Mouse (Mus musculus) c-Kit-positive CD71-negative TER-119-negative erythroid progenitor cells, embryonic 14.5 days (primary cell): ENCODE measurements around the gene Wdr82.

Source experiments
- DNase-seq: peaks from one replicate; pipeline ENCODE4 v3.0.0-alpha.2; 2013; ENCODE audit warnings: low read depth

Gene Wdr82

GRCm38 (mm10) chr9:106198962-106199458 lies 28.3 kb downstream of the Wdr82 start:
- DNase-seq, result no peak

- DNase-seq, result no peak
Measured at GRCm38 (mm10) chr9:106199535-106200272, 29.0 kb downstream of the Wdr82 start, which contains the start of gene Ppm1m. Ppm1m (minus strand) TSS chr9:106199746.

- DNase-seq, result no peak
Measured at GRCm38 (mm10) chr9:106201895-106202294, 31.2 kb downstream of the Wdr82 start.

GRCm38 (mm10) chr9:106202819-106203636 lies 32.3 kb downstream of the Wdr82 start, which contains the start of gene Twf2:
Twf2 (plus strand) TSS chr9:106203108.
- peak; percentile 78 for DNase-seq

- no peak for DNase-seq
Measured at GRCm38 (mm10) chr9:106203990-106204851, 33.5 kb downstream of the Wdr82 start.

- DNase-seq, result no peak
Measured at GRCm38 (mm10) chr9:106205713-106206290, 35.1 kb downstream of the Wdr82 start.

GRCm38 (mm10) chr9:106206515-106206914 lies 35.8 kb downstream of the Wdr82 start:
- no peak for DNase-seq

- no peak for DNase-seq
Measured at GRCm38 (mm10) chr9:106208181-106208580, 37.5 kb downstream of the Wdr82 start.

GRCm38 (mm10) chr9:106209954-106210353 lies 39.2 kb downstream of the Wdr82 start:
- DNase-seq, result no peak

GRCm38 (mm10) chr9:106210853-106211609 lies 40.3 kb downstream of the Wdr82 start:
- no peak for DNase-seq

- peak; percentile 88 for DNase-seq
Measured at GRCm38 (mm10) chr9:106211680-106212593, 41.2 kb downstream of the Wdr82 start.

- no peak for DNase-seq
Measured at GRCm38 (mm10) chr9:106212594-106212981, 41.9 kb downstream of the Wdr82 start.

- DNase-seq, result no peak
Measured at GRCm38 (mm10) chr9:106215341-106216125, 44.8 kb downstream of the Wdr82 start.

GRCm38 (mm10) chr9:106216971-106217370 lies 46.2 kb downstream of the Wdr82 start:
- DNase-seq, result no peak

- DNase-seq, result no peak
Measured at GRCm38 (mm10) chr9:106220894-106221523, 50.3 kb downstream of the Wdr82 start.

GRCm38 (mm10) chr9:106222261-106222851 lies 51.6 kb downstream of the Wdr82 start, which contains the start of gene Tlr9:
Tlr9 (plus strand) TSS chr9:106222598.
- no peak for DNase-seq

- no peak for DNase-seq
Measured at GRCm38 (mm10) chr9:106222994-106223393, 52.3 kb downstream of the Wdr82 start.
